Mouse (Mus musculus) hindbrain, postnatal 0 days (tissue): ENCODE results near the gene 5031439G07Rik. TPM values are rescaled to one million over a fixed set of nuclear protein-coding genes. Genes with fewer than 3 reads are reported as not detected.
A peak's percentile ranks its signal among the peaks of the same experiment; 100 is the strongest.

Experiments
- ATAC-seq: fragments of 200-750 bp; cut with Nextera tagmentation; 2 replicates; pipeline ENCODE4 v1.8.0; 2017; ENCODE audit warnings: mild to moderate bottlenecking, moderate TSS enrichment, moderate library complexity
- DNase-seq: peaks from one replicate; pipeline ENCODE4 v3.0.0-alpha.2; 2015; ENCODE audit warnings: low spot score
- H3K27ac ChIP-seq: fragments of 300-500 bp; sonication (generic); 2 replicates; pipeline ENCODE4 v1.5.1; 2014; ENCODE audit warnings: mild to moderate bottlenecking
- H3K27me3 ChIP-seq: fragments of 300-500 bp; sonication (generic); 2 replicates; pipeline ENCODE4 v1.6.1; 2014; ENCODE audit warnings: low read length, mixed read lengths; ENCODE audit not compliant: insufficient read depth
- H3K36me3 ChIP-seq: fragments of 300-500 bp; sonication (generic); 2 replicates; pipeline ENCODE4 v1.6.1; 2014; ENCODE audit warnings: low read length, mixed read lengths; ENCODE audit not compliant: insufficient read depth
- H3K4me1 ChIP-seq: fragments of 300-500 bp; sonication (generic); 2 replicates; pipeline ENCODE4 v1.6.1; 2014; ENCODE audit warnings: antibody characterized with exemption, low read length, mixed read lengths; ENCODE audit not compliant: insufficient read depth
- H3K4me2 ChIP-seq: fragments of 300-500 bp; sonication (generic); 2 replicates; pipeline ENCODE4 v1.6.1; 2014; ENCODE audit warnings: low read depth, mild to moderate bottlenecking, low read length, moderate library complexity, mixed read lengths
- H3K4me3 ChIP-seq: fragments of 300-500 bp; sonication (generic); 2 replicates; pipeline ENCODE4 v1.5.1; 2014; ENCODE audit warnings: low read length
- H3K9ac ChIP-seq: fragments of 300-500 bp; sonication (generic); replicated peaks from 2 replicates; pipeline ENCODE4 v1.6.1; 2014; ENCODE audit warnings: mild to moderate bottlenecking, low read length, moderate library complexity, mixed read lengths
- H3K9me3 ChIP-seq: fragments of 300-500 bp; sonication (generic); 2 replicates; pipeline ENCODE4 v1.6.1; 2016; ENCODE audit warnings: low read length, mixed read lengths
- CTCF ChIP-seq: IDR thresholded peaks from 2 replicates; pipeline ENCODE4 v1.5.1; 2016; ENCODE audit warnings: antibody characterized with exemption, control low read depth, low read depth
- WGBS: fragments of 180-500 bp; shearing (Covaris S2); extraction: QIAGEN DNeasy Blood & Tissue Kit; methylation state at CpG from one replicate; pipeline ENCODE4 v1.1.7; 2014; 5-methylcytosine and 5-hydroxymethylcytosine counted together
- polyA plus RNA-seq: library from polyadenylated mRNA; unstranded; fragments of >200 nt; fragmentation: Nextera tagmentation; extraction: Ambion mirVana; gene quantifications from 2 replicates; pipeline ENCODE4 v1.2.1, GENCODE M21; 2015
- total RNA-seq: library from RNA; depleted of rRNA; stranded (reverse); fragments of >200 nt; gene quantifications from 2 replicates; pipeline ENCODE4 v1.2.3, GENCODE M21; 2014

Gene 5031439G07Rik
- total and polyA plus RNA-seq, 2 experiments from 2014 or later: 23.6 to 127 TPM

GRCm38 (mm10) chr15:84985516-84986160 lies 2.7 kb downstream of the 5031439G07Rik start:
- H3K36me3 ChIP-seq: no peaks in the 10 kb centered on the region
- H3K4me1 ChIP-seq: peaks cover 27% of the 10 kb centered on the region
- no peaks in the 10 kb centered on the region for H3K9me3 ChIP-seq
- DNase-seq (no peak), ATAC-seq (no peak)
- TF ChIP-seq CTCF: no peak
- H3K27ac ChIP-seq: no peak overlapping the region
- H3K9ac ChIP-seq: 0 out of 2 replicates have a peak overlapping the region, but pooled peaks have one; percentile 97
- H3K27me3 ChIP-seq: no peaks in the 10 kb centered on the region
- H3K4me3 ChIP-seq: peak overlapping the region; percentile 82
- peak overlapping the region; percentile 93 for H3K4me2 ChIP-seq
- 72% methylated on average over 12 of the region's 12 CpGs for WGBS

- ATAC-seq (no peak), DNase-seq (no peak)
- no peaks in the 10 kb centered on the region for H3K27me3 ChIP-seq
- H3K9me3 ChIP-seq: no peaks in the 10 kb centered on the region
- no peaks in the 10 kb centered on the region for H3K36me3 ChIP-seq
- no peak overlapping the region for H3K27ac ChIP-seq
- peaks cover 22% of the 10 kb centered on the region for H3K4me1 ChIP-seq
- H3K4me2 ChIP-seq: no peak overlapping the region
- no peak overlapping the region for H3K9ac ChIP-seq
- WGBS: 83% methylated on average over 7 of the region's 7 CpGs
- TF ChIP-seq CTCF: no peak
- no peak overlapping the region for H3K4me3 ChIP-seq
Observed at GRCm38 (mm10) chr15:84983721-84984120, 4.6 kb downstream of the 5031439G07Rik start.

GRCm38 (mm10) chr15:84982888-84983287 lies 5.5 kb downstream of the 5031439G07Rik start:
- no peak for TF ChIP-seq CTCF
- Histone ChIP-seq H3K4me1 (peaks cover 22% of the 10 kb centered on the region), H3K27ac (no peak overlapping the region), H3K36me3 (no peaks in the 10 kb centered on the region), H3K4me3 (no peak overlapping the region), H3K9me3 (no peaks in the 10 kb centered on the region), H3K27me3 (no peaks in the 10 kb centered on the region), H3K4me2 (no peak overlapping the region), H3K9ac (no peak overlapping the region)
- DNase-seq: no peak
- WGBS: 93% methylated on average over 3 of the region's 3 CpGs
- ATAC-seq: no peak

- Histone ChIP-seq H3K4me2 (no peak overlapping the region), H3K36me3 (no peaks in the 10 kb centered on the region), H3K4me1 (peaks cover 24% of the 10 kb centered on the region), H3K9me3 (no peaks in the 10 kb centered on the region), H3K27ac (no peak overlapping the region), H3K9ac (no peak overlapping the region), H3K4me3 (no peak overlapping the region), H3K27me3 (no peaks in the 10 kb centered on the region)
- no peak for TF ChIP-seq CTCF
- ATAC-seq (no peak), DNase-seq (no peak)
- WGBS: 66% methylated on average over 9 of the region's 9 CpGs
Observed at GRCm38 (mm10) chr15:84981609-84982313, 6.6 kb downstream of the 5031439G07Rik start.

GRCm38 (mm10) chr15:84975729-84976128 lies 12.6 kb downstream of the 5031439G07Rik start:
- H3K9me3 ChIP-seq: no peaks in the 10 kb centered on the region
- H3K27ac ChIP-seq: no peak overlapping the region
- no peak for ATAC-seq
- no peak for TF ChIP-seq CTCF
- no peak overlapping the region for H3K4me2 ChIP-seq
- WGBS: 31% methylated on average over 4 of the region's 4 CpGs
- no peaks in the 10 kb centered on the region for H3K27me3 ChIP-seq
- H3K4me1 ChIP-seq: peaks cover 24% of the 10 kb centered on the region
- no peak overlapping the region for H3K4me3 ChIP-seq
- H3K36me3 ChIP-seq: no peaks in the 10 kb centered on the region; the same call in 1 of the 2 replicates
- DNase-seq: no peak
- H3K9ac ChIP-seq: no peak overlapping the region

- ATAC-seq (peak; percentile 12; the same call in 1 of the 2 replicates), DNase-seq (no peak)
- H3K36me3 ChIP-seq: no peaks in the 10 kb centered on the region; the same call in 1 of the 2 replicates
- peaks cover 24% of the 10 kb centered on the region for H3K4me1 ChIP-seq
- no peak for TF ChIP-seq CTCF
- peak overlapping the region; percentile 72 for H3K27ac ChIP-seq
- no peaks in the 10 kb centered on the region for H3K9me3 ChIP-seq
- 10% methylated on average over 3 of the region's 3 CpGs for WGBS
- no peak overlapping the region for H3K9ac ChIP-seq
- H3K27me3 ChIP-seq: no peaks in the 10 kb centered on the region
- H3K4me2 ChIP-seq: no peak overlapping the region
- H3K4me3 ChIP-seq: no peak overlapping the region
Observed at GRCm38 (mm10) chr15:84973544-84973871, 14.8 kb downstream of the 5031439G07Rik start.
